ENCODE assay signal across 16 mouse cellular contexts in genomic region chr2:131799486-131799885, GRCm38 (mm10).
"Had no signal": no experiment of that assay in that cellular context is flagged by ENCODE, and none has a peak within 500 bp of the region (broad histone marks: within the 10 kb centered on the region; RNA-seq: fewer than 3 reads in every experiment).

No protein-coding gene starts in this region.

- H3K4me1 ChIP-seq: limb, embryonic 15.5 days; liver, embryonic 12.5 days; megakaryocyte, embryonic 14.5 days had no signal

- DNase-seq: kidney, adult 11 months; kidney, adult 9 months; kidney, postnatal 36 days; lung, embryonic 14.5 days; lung, postnatal 10 days; right cerebral cortex, postnatal 14 days; thymus, adult 18-20 months; thymus, postnatal 14 days had no signal

- ATAC-seq: liver, embryonic 12.5 days; midbrain, embryonic 16.5 days had no signal

- H3K9ac ChIP-seq: limb, embryonic 15.5 days; liver, embryonic 12.5 days; lung, embryonic 14.5 days had no signal

- H3K4me3 ChIP-seq: left cerebral cortex, adult 2 months; limb, embryonic 15.5 days; liver, embryonic 12.5 days; megakaryocyte, embryonic 14.5 days had no signal

- H3K27ac ChIP-seq: kidney, postnatal 0 days; left cerebral cortex, adult 2 months; limb, embryonic 15.5 days; liver, embryonic 12.5 days; macrophage had no signal

- H3K9me3 ChIP-seq: limb, embryonic 15.5 days; liver, embryonic 12.5 days had no signal

- H3K36me3 ChIP-seq: limb, embryonic 15.5 days; liver, embryonic 12.5 days had no signal

- H3K4me2 ChIP-seq: limb, embryonic 15.5 days; liver, embryonic 12.5 days; lung, embryonic 14.5 days; midbrain, embryonic 11.5 days had no signal

- H3K27me3 ChIP-seq: limb, embryonic 15.5 days; liver, embryonic 12.5 days had no signal
